Mouse (Mus musculus) telencephalon, adult 2 months (tissue): ENCODE measurements around the gene Npas2.

ENCODE experiments used
- DNase-seq: peaks from one replicate; pipeline ENCODE4 v3.0.0-alpha.2; 2011; ENCODE audit warnings: low read depth, low spot score

Npas2 gene

DNA sequence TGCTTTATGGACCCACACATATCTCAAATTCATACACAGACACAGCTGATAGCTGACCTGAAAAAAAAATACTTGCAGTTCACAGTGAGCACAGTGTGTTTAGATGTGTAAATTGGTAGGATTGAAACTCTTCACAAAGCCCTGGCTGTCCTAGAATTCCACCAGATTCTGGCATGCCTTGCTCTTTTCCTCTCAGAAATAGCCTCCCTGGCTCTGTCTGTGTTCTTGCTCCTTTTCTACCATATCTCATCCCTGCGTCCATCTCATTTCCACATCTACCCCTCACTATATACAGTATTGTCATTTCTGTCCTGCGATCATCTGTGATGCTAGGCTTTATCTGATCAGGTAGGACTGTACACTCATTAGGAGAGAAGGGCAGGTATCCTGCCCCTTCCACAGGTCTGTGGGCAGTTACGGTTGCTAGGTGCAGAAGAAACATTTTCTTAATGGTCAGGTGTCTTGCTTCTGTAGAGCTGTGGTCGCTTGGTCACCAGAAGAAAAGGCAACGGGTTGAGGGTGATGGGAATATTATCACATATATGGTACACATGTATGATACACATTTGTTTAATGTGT is 180.8 kb downstream of the Npas2 start:
- DNase-seq: no peak

DNA sequence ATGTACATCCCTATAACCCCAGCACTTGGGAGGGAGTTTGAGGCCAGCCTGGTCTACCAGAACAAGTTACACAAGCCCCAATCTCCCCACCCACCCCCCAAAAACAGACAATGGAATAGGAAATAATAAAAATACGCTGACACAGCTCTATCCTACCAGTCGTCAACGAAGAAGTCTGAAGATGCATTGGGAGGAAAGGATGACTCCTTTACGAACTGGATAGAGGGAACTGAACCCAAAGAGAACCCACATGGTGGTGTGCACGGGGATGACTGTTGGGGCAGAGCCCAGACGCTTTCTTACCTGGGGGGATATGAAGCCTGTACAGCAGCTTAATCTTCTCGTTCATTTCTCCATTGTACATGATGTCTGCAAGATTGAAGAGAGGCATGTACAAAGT is 182.6 kb downstream of the Npas2 start:
- no peak for DNase-seq

DNA sequence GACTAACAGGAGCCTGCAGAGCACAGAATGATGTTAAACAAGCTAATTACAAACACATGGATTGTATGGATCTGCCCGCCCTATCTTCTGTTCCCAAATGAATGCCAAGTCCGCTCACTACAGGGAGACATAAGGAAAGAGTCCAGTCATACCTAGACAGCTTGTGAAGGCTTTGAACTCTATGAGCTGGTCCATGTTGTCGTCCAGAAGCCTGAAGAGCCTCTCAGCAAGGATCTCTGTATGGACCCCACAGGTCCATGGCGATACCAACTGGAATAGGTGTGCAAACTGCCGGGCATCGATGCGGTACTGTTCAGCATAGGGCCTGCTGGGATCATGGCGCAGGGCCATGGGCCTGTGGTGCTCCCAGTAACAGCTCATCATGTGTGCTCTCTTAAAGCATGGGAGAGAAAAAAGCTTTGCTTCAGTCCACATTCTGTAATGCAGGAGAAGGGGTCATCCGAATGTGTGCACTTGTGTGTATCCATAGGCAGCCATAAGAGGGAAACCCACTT is 183.3 kb downstream of the Npas2 start:
- DNase-seq: no peak

DNA sequence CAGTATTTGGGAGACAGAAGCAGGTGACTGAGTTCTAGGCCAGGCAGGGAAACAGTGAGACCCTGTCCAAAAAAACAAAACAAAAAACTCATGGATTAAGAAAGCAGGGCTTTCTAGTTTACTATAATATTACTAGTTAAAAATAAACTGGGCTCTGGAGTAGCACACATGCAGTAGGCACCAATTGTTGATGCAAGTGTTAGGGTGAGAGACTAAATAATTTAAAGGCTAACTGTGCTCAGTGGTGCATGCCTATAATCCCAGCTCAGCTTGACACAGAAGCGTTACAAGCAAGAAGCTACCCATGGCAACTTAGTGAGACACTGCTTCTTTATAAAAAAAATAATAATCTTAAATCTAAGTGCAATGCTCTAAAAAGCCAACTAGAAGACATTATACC is 185.0 kb downstream of the Npas2 start:
- no peak for DNase-seq

DNA sequence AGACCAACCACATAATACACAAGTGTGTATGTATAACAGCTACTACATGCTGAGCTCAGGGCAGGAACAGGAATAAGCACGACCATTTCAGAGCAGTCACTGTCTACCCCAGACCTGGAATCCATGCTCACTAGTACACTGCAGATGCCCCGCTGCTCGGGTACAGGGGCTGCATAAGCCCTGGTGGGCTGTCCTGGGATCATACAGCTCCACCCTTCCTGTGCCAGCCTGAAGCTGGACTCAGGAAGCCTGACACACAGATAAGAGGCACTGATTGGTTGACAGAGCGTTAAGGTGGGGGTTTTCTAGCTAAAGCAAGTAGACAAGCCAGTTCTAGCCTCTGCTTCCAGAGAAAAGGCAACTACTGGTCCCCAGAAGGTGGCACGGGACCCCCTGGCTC is 185.5 kb downstream of the Npas2 start:
- DNase-seq: no peak

DNA sequence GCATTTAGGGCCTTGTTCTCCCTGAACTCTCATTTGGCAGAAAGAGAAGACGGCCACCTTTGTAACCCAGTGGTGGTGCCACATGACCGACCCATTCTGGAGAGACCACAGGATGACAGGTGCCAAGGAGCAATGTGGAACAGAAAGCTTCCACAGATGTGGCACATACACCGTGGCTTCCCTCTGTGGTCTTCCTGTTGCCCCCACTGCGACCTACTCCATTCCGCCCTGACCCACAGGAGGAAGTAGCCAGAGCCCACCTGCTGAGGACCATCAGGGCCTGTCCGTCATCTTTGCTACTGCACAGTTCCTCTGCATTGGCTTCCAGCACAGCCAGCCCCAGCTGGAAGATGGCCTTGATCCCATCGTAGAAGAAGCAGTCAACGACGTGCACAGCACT is 187.5 kb downstream of the Npas2 start:
- no peak for DNase-seq

DNA sequence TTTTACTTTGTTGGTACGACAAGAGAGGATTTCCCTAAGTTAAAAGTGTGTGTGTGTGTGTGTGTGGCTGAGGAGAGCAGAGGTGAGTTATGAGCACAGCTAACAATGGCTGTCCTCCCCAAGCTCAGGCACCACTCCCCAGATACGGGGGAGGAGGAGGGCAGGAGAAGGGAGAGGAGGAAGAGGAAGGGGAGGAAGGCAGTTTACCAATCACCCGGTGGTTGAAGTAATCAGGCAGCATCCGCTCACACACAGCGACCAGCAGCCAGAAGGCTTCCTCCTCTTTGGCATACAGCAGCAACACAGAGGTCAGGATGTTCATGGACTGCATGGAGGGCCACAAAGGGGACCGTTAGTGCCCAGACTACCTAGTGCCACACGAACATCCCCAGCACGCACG is 191.4 kb downstream of the Npas2 start:
- DNase-seq: no peak

DNA sequence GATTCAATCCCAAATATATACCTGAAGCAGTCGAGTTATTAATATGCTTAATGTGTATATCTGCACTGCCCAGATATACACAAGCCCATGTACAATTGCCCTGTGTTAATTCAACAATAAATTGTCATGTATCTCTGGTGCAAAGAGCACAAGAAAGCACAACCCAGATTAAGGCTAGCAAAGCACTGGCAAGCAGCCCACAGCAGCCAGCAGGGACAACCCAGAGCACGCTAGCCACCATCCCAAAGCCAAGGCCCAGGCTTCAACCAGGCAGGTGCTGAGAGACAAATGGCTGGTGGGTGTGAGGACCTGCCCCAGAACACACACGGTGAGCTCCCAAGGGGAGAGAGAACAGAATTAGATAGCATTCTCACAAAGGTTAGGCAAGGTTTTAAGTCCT is 192.9 kb downstream of the Npas2 start:
- no peak for DNase-seq

DNA sequence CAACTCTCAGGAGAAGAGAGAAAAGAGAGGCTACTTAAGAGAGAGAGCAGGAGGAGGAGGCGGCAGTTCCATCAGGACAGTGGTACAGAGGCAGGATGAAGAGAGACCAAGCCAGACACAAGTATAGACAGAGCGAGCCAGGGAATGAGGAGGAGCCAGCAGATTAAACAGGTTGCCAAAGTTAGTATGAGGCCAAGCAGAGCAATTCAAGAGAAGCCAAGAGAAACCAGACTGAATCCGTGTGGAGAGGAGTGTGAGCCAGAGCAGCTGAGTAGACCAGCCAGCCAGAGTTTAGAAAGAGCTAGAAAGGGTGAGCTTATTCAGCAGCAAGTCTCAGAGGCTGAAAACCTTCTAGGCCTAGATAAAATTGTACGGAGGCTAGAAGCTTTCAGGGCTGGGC is 194.0 kb downstream of the Npas2 start:
- DNase-seq: no peak

DNA sequence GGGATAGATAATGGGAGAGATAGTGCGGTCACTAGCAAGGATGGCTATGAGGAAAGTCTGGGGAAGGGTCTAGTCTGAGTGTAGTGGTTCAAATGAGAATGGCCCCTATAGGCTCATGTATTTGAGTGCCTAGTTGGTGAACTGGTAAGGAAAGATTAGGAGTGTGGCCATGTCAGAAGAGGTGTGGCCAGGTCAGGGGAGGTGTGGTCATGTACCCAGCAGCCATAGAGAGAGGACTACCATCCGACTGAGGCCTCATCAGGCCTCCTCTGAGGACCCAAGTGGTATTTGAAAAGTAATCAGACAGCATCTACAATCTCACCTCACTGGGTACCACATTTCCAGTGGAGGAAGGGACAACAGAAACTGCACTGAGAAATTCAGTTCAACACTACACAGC is 194.6 kb downstream of the Npas2 start:
- no peak for DNase-seq

DNA sequence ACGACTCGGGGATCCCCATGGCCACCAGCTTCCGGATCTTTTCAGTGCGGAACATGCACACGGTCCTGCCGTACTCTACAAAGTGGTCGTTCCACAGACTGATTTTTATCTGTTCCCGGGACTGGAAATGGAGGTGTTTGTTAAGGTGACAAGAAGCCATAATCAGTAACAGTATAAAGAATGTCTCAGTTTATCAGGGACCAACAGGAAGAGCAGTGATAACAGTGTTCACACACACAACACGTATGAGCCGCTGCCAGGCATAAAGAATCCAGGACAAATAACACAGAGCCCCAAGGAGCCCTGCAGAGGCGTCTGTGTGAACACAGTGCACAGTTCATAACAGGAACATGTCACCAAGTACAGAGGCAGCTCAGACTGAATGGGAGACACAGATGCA is 195.8 kb downstream of the Npas2 start:
- no peak for DNase-seq

DNA sequence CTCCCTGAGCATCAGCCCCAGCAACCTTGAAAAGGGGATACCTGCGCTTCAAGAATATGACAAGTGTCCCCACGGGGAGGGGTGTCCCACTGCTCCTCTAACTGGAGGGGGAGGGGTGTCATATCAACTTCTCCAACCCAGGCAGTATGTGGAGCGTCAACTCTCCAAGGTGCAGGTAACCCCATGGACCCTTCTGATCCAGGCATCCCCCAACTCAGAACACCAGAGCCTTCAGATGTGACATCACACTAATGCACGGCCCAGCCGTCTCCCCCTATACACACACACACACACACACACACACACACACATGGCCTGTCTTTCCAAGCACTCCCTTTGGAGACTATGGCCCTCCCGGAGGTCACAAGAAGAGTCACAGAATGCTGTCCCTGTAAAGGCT is 198.1 kb downstream of the Npas2 start:
- no peak for DNase-seq

DNA sequence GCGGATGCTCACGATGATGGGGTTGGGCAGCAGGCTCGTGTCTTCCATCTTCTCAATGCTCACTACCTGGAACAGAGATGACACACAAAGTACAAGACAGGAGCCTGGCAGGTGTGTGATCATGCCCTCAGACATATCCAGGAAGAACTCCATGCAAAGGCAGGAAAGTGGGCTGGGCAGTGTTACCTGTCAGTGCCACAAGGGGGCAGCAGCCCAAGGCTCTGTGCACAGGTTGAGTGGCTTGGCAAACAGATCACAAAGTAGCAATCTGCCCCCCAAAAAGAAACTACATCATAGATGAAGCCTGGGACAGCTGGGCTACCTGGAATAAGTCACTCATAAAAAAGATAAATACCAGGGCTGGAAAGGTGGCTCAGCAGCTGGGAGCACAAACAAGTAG is 198.7 kb downstream of the Npas2 start:
- peak; percentile 19 for DNase-seq

DNA sequence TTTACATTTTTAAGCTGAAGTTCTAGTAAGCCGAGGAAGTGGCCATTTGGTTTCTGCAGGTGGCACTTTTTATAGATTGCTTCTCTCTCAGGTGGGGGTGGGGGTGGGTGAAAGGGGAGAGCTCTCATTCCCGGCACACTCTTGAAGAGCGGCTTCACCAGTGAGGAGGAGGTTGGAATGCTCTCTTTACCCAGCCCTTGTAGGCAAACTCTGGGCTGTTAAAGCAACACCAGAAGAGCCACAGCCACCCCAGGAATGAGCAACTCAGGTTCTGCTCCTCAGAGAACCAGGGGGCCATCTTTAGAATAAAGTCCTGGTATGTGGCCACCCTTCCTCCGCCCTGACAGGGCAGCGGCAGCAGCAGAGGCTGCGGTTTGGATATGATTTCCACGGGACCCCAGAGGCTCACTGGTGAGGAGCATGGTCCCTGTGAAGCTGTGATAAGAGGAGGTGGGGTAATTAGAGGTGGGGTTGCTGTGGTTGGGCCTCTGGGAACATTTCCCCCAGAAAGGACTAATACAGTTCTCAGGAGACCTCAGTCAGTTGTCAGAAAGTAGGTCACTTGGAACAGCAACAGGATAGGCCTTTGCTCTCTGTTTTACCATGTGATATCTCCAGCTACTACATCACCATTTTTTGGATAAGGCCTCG is 199.8 kb downstream of the Npas2 start:
- DNase-seq: no peak

DNA sequence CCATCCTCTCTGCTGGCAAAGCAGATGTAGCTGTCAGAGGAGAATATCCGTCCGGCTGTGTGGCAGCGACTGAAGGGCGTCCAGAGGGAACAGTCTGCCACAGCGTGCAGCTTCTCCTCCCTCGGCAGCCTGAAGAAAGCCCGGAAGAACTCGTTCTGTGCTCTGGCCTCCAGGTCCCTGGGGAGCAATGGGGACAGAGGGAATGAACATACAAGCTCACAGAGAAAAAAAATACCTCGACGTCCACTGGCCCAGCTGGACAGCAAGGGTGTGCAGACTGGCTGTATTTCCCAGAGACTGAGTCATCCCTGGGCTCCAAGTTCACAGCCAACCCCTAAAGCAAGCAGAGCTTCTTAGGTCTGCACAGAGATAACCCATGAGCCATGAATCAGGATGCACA is 200.6 kb downstream of the Npas2 start:
- no peak for DNase-seq

DNA sequence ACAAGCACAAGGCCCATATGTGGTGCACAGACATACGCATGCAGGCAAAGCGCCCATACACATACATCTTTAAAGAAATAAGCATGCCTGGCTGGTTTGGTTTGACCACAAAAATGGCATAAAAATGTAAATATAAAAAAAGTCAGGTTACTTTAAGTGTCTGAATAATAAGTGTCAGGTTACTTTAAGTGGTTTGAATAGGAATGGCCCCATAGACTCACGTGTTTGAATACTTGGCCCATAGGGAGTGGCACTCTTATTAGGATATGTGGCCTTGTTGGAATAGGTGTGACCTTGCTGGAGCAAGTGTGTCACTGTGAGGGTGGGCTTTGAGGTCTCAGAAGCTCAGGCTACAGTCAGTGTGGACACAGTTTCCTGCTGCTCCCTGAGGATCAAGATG is 201.1 kb downstream of the Npas2 start:
- DNase-seq: no peak

DNA sequence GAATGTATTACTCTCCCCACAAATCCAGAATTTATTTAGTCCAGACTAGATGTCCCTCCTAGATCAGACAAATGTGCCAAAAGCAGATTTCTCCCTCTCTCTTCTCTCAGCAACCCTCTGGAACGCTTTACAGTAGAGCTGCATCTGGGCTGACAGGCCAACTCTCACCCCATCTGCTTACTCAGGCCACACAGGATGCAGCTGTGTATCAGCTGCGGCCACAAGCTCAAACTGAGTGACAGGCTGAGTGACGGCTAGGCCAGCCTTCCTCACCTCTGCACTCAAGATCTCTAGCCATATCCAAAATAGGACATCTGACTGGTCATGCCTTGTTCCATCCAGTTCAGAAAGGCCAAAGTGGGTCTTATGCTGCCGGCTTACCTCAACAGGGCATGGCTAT is 202.8 kb downstream of the Npas2 start:
- no peak for DNase-seq

DNA sequence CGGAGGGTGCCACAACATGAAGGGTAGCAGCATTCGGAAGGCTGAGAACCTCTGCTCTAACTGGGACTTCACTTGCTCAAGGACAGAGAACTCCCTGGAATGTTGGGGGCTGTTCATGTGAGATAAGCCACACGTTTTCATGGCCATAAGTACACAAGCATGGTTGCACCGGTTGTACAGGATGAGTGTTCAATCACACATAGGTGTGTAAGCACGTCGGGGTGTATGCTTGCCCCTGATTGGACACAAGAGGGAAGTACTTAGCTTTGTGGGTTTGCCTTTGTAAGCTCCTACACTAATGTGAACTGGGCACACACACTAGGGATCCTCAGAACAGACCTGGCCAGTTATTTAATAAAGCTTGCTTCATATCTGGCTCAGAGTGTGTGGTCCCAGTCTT is 204.8 kb downstream of the Npas2 start:
- no peak for DNase-seq

DNA sequence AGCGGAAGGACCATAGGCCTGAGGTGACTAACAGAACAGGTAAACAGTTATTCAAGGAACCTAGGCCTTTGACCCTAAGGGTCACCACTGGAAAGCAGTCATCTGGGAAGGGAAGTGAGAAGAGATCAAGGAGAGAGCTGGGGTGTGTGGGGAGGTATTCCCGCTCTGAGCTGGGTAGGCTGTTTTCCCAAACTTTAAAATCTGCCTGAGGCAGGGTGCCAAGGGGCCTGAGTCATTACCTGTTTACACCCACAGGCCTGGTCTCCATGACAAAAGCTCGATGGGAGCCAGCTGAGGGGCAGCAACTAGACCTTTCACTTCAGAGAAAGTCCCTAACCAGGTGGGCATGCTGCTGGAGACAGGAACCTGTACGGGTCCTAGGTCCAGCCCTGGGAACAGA is 205.7 kb downstream of the Npas2 start:
- DNase-seq: no peak

DNA sequence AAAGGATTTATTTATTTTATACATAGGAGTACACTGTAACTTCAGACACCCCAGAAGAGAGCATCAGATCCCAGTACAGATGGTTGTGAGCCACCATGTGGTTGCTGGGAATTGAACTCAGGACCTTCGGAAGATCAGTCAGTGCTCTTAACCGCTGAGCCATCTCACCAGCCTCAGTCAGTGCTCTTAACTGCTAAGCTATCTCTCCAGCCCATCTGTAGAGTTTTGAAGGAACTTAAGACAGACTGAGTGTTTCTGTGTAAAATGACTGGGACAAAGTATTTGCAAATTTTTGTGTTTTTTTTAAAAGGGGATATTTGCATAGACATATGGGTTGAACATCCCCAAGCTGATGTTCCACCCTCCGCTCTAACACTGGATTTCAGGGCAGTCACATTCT is 206.6 kb downstream of the Npas2 start:
- no peak for DNase-seq

DNA sequence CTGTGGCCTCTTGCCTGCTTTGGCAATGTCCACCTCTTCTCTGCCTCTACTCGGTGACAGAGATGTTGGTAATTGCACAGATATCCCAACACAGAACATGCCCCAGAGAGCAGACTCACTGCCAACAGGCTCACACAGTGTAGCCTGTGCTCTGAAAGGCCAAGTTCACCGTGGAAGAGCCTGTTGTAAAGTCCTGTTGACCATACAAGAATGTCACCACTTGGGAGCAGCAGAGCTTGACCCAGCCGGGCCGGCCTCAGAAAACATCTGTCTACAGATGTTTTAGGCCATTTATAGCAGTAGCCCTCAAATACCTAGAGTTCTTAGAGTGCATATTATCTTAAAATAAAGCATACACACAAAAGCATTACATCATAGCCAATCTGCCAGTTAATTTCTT is 213.6 kb downstream of the Npas2 start:
- no peak for DNase-seq

DNA sequence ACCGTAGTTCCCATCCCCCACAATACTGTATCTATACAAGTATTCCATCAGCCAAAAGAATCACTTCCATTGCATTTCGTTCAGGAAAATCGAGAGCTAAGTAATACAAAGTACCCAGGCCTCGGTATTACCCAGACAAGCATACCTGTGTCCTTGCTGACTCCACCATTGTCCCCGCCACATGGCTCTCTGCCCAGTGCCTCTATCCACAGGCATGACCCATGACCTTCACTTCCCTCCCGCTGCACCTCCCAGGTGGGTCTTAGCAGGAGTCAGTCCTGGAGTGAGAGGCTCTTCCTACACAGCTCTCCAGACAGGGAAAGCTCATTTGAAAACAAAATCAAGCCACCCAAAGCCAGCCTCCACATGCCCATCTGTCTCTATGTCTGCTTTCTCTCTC is 214.6 kb downstream of the Npas2 start:
- DNase-seq: no peak

DNA sequence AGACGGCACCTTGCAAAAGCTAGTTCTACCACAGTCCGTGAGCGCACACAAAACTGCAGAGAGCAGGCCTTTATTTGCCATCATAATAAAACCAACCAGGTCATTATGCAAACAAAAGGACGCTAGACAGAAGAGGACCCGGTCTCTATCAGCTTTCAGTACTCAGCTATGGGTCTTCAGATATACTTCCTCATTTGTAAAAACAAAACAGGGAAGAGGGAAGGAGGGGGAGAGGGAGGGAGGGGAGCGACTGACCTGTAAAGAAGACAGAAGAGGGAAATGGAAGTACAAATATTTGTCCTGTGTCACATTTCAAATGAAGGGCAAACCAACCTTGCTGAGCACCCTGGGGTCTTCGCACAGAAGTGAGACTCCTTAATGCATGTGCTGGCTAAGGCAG is 215.1 kb downstream of the Npas2 start:
- no peak for DNase-seq
